Mouse (Mus musculus) regulatory T cell (primary cell): ENCODE results near the gene Nt5dc2.

Experiments
- in situ Hi-C: fragments of 300-600 bp; cut with MboI, MseI; formaldehyde crosslinking; loops from one replicate; pipeline ENCODE4 v1.15.1; 2025; ENCODE audit warnings: high pct_unique_total_duplicates

Nt5dc2 gene

GRCm38 (mm10) chr14:31168425-31168824 is 37.6 kb downstream of the Nt5dc2 start, which contains the start of gene Stab1:
Gene Stab1 (minus strand): TSS chr14:31168641.
- in situ Hi-C loops: no loop called here

GRCm38 (mm10) chr14:31169508-31169907 is 38.7 kb downstream of the Nt5dc2 start:
- in situ Hi-C loops: no loop called here

- in situ Hi-C loops: no loop called here
These were observed 40.1 kb downstream of the Nt5dc2 start for GRCm38 (mm10) chr14:31170963-31171362.

- in situ Hi-C loops: no loop called here
These were observed 40.5 kb downstream of the Nt5dc2 start for GRCm38 (mm10) chr14:31171386-31171785.

- in situ Hi-C loops: no loop called here
These were observed 41.0 kb downstream of the Nt5dc2 start for GRCm38 (mm10) chr14:31171821-31172220.

- in situ Hi-C loops: no loop called here
These were observed 42.1 kb downstream of the Nt5dc2 start for GRCm38 (mm10) chr14:31172781-31173455.

GRCm38 (mm10) chr14:31173537-31173936 is 42.7 kb downstream of the Nt5dc2 start:
- in situ Hi-C loops: no loop called here

GRCm38 (mm10) chr14:31177287-31177686 is 46.4 kb downstream of the Nt5dc2 start:
- in situ Hi-C loops: no loop called here

GRCm38 (mm10) chr14:31177715-31178114 is 46.9 kb downstream of the Nt5dc2 start:
- in situ Hi-C loops: no loop called here

- in situ Hi-C loops: no loop called here
These were observed 49.0 kb downstream of the Nt5dc2 start for GRCm38 (mm10) chr14:31179677-31180365.

GRCm38 (mm10) chr14:31181512-31181911 is 50.7 kb downstream of the Nt5dc2 start:
- in situ Hi-C loops: no loop called here

- in situ Hi-C loops: no loop called here
These were observed 52.0 kb downstream of the Nt5dc2 start for GRCm38 (mm10) chr14:31182786-31183290.

- in situ Hi-C loops: no loop called here
These were observed 52.7 kb downstream of the Nt5dc2 start for GRCm38 (mm10) chr14:31183541-31183940.

- in situ Hi-C loops: no loop called here
These were observed 53.3 kb downstream of the Nt5dc2 start for GRCm38 (mm10) chr14:31184195-31184594.

- in situ Hi-C loops: no loop called here
These were observed 55.8 kb downstream of the Nt5dc2 start for GRCm38 (mm10) chr14:31186656-31187055.
